Mouse (Mus musculus) ES-E14 (cell line): Measurements from ENCODE around the gene Vav3.

Experiments
- CHD2 ChIP-seq: IDR thresholded peaks from 2 replicates; pipeline ENCODE4 v1.6.1; 2014; ENCODE audit warnings: mild to moderate bottlenecking, low read depth, low read length, inconsistent platforms
- HCFC1 ChIP-seq: IDR thresholded peaks from 2 replicates; pipeline ENCODE4 v1.6.1; 2012; ENCODE audit warnings: low read length, inconsistent platforms, borderline replicate concordance; ENCODE audit not compliant: insufficient read depth
- MAFK ChIP-seq: IDR thresholded peaks from 2 replicates; pipeline ENCODE4 v1.6.1; 2014; ENCODE audit warnings: mild to moderate bottlenecking, low read depth, low read length, inconsistent platforms; ENCODE audit not compliant: insufficient read depth
- ZC3H11A ChIP-seq: IDR thresholded peaks from 2 replicates; pipeline ENCODE4 v1.6.1; 2012; ENCODE audit warnings: low read depth, mild to moderate bottlenecking, inconsistent platforms, low read length, borderline replicate concordance

GRCm38 (mm10) chr3:109378278-109378677 lies 37.8 kb downstream of the Vav3 start:
- TF ChIP-seq HCFC1, result no peak
- TF ChIP-seq MAFK, result no peak
- no peak for TF ChIP-seq ZC3H11A
- no peak for TF ChIP-seq CHD2
